Mouse (Mus musculus) small intestine, adult 2 months (tissue): ENCODE results near the gene Tmod2.
"Not testable (repeated sequence)": the region's sequence is repeated elsewhere in the genome, so short reads cannot be mapped to it uniquely, and the experiment has no call there.

Experiments used
- CTCF ChIP-seq: fragments of 200-500 bp; IDR thresholded peaks from 2 replicates; pipeline ENCODE4 v1.5.1; 2012; ENCODE audit warnings: low read depth, mild to moderate bottlenecking, control low read depth, inconsistent platforms, low read length, moderate library complexity, mixed read lengths; ENCODE audit not compliant: insufficient replicate concordance, insufficient read length; ENCODE audit errors: extremely low read depth
- POLR2A ChIP-seq: fragments of 200-500 bp; IDR thresholded peaks from 2 replicates; pipeline ENCODE4 v1.6.1; 2012; ENCODE audit warnings: low read depth, mild to moderate bottlenecking, control low read depth, inconsistent platforms, low read length, moderate library complexity

DNA sequence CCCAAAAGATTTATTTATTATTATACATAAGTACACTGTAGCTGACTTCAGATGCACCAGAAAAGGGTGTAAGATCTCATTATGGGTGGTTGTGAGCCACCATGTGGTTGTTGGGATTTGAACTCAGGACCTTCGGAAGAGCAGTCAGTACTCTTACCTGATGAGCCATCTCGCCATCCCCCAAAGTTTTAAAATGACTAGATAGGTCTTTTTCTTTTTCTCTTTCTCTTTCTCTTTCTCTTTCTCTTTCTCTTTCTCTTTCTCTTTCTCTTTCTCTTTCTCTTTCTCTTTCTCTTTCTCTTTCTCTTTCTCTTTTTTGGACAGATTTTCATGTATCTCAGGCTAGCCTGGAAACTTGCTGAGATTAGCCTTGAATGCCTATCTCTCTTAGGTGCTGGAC lies 8.6 kb upstream of the Tmod2 start:
- TF ChIP-seq CTCF, POLR2A: not testable (repeated sequence)
